Mouse (Mus musculus) testis, adult 2 months (tissue): ENCODE results near the gene Rasgef1c.

Experiments
- CTCF ChIP-seq: fragments of 200-500 bp; IDR thresholded peaks from 2 replicates; pipeline ENCODE4 v1.5.1; 2012; ENCODE audit warnings: low read depth, mild to moderate bottlenecking, inconsistent platforms, low read length, moderate library complexity; ENCODE audit not compliant: control insufficient read depth, insufficient read depth, insufficient replicate concordance
- POLR2A ChIP-seq: fragments of 200-500 bp; IDR thresholded peaks from 2 replicates; pipeline ENCODE4 v1.6.1; 2012; ENCODE audit warnings: low read depth, mild to moderate bottlenecking, inconsistent platforms, low read length, moderate library complexity; ENCODE audit not compliant: control insufficient read depth

- TF ChIP-seq POLR2A: no peak
- TF ChIP-seq CTCF: no peak
These were observed 525 bp upstream of the Rasgef1c start for GRCm38 (mm10) chr11:49900962-49901658.
